Mouse (Mus musculus) testis, adult 2 months (tissue): ENCODE measurements around the gene Zfc3h1.

ENCODE experiments used
- CTCF ChIP-seq: fragments of 200-500 bp; IDR thresholded peaks from 2 replicates; pipeline ENCODE4 v1.5.1; 2012; ENCODE audit warnings: low read depth, mild to moderate bottlenecking, inconsistent platforms, low read length, moderate library complexity; ENCODE audit not compliant: control insufficient read depth, insufficient read depth, insufficient replicate concordance
- POLR2A ChIP-seq: fragments of 200-500 bp; IDR thresholded peaks from 2 replicates; pipeline ENCODE4 v1.6.1; 2012; ENCODE audit warnings: low read depth, mild to moderate bottlenecking, inconsistent platforms, low read length, moderate library complexity; ENCODE audit not compliant: control insufficient read depth

GRCm38 (mm10) chr10:115478441-115479141 lies 93.8 kb downstream of the Zfc3h1 start:
- TF ChIP-seq CTCF: no peak
- no peak for TF ChIP-seq POLR2A
